Mouse (Mus musculus): ENCODE data around the gene Slc30a5.
A peak's percentile ranks its signal among the peaks of the same experiment; 100 is the strongest.

The Slc30a5 gene

GRCm38 (mm10) chr13:100832741-100833639 lies at the start of gene Slc30a5:
Gene Slc30a5 (minus strand): TSS chr13:100833427.
- peak; percentile 100 for DNase-seq (ENCODE audit: low read depth)

DNA sequence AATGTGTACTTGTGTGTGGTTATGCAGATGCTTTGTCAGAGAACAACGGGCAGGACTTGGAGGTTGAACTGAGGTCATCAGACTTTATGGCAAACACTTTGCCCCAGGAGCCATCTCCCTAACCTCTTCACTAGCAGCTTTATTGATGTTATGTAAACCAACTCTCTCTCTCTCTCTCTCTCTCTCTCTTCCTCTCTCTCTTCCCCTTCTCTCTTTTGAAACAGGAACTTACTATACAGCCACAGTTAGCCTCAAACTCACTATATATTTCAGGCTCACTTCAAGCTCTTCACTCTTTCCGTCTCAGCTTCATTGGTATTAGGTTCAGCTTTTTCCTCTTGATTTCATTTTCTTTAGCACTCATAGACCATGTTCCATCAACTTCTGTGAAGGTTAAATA lies 48.7 kb upstream of the Slc30a5 start:
- no peak for DNase-seq (ENCODE audit: low read depth)

DNA sequence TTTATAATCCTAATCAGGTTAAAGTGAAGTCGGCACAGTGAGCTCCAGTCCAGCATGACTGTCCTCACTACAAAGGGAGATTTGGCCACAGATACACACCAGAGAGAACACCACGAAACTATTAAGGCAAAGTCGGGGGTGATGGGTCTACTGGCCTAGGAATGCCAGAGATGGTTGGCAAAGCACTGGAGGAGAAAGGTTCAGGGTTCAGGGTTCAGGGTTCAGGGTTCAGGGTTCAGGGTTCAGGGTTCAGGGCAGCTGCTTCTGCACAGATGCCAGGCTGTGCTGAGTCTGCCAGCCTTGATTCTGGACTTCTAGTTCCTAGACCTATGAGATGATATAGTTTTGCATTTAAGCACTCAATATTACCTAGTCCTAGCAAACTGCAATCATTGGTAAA lies 46.6 kb upstream of the Slc30a5 start:
- no peak for DNase-seq (ENCODE audit: low read depth)

GRCm38 (mm10) chr13:100879326-100879725 lies 46.1 kb upstream of the Slc30a5 start:
- no peak for DNase-seq (ENCODE audit: low read depth)

DNA sequence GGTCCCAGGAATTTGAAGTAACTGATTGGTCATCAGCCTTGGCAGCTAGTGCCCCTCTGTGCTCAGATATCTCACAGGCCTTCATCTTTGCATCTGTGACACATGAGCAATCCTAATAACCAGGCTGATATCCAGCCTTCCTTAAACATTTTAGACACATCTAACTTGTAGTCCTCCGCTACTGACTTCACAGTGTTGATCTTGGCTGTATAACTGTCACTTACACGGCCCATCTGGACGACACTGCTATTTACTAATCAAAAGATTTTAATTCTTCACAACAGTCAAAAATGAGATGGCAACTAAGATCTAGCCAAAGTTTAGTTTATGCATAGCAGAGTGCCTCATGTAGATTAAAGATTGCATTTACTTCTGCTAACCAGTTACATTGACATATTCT lies 45.0 kb upstream of the Slc30a5 start:
- no peak for DNase-seq (ENCODE audit: low read depth)

DNA sequence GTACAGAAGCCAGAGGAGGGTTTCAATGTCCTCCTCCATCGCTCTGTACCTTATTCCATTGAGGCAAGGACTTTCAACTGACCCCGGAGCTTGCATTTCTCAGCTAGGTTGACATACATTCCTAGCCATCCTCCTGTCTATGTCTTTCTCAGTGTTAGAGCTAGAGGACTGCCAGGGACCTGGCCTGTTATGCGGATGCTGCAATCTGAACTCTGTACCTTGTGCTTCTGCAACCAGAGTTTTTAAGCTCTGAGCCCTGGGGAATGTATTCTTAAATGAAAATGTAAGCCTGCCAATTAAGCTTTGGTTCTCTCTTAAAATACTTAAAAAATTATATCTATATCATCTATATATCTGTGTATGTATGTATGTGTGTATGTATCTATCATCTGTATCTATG lies 44.5 kb upstream of the Slc30a5 start:
- DNase-seq (ENCODE audit: low read depth), result no peak

DNA sequence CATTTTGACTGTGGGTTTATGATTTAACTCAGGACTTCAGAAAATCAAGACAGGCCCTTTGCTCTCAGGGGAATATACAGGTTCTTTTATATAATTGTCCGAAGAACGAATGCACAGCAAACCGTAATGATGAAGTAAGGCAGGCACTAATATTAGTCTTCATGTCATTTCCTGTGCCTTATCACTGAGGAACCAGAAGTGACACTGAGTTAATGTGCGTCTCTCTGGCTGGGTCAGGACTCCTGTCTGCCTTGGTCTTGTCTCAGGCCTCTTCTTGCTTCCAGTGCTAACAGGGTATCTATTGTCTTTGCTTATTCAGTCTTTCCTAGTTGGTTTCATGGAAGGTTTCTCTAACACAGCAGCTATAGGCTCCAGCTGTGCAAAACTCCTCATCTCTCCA lies 41.9 kb upstream of the Slc30a5 start:
- no peak for DNase-seq (ENCODE audit: low read depth)

DNA sequence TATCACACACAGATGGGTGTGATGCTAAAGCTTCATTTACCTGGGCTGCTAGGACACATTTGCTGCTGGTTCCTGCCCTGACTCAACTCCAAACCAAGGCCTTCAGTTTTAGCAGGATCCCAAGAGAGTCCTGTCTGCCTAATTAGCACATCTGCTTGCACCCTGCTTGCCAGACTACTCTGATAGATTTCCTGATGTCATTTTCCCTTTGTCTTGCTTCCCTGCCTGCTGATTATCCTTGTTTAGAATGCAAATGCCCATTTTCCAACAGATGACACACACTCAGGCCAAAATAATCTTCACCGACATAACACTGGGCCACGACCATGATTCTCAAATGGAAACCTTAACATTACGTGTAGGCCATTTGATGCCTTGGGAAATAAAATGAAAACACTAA lies 41.4 kb upstream of the Slc30a5 start:
- no peak for DNase-seq (ENCODE audit: low read depth)

DNA sequence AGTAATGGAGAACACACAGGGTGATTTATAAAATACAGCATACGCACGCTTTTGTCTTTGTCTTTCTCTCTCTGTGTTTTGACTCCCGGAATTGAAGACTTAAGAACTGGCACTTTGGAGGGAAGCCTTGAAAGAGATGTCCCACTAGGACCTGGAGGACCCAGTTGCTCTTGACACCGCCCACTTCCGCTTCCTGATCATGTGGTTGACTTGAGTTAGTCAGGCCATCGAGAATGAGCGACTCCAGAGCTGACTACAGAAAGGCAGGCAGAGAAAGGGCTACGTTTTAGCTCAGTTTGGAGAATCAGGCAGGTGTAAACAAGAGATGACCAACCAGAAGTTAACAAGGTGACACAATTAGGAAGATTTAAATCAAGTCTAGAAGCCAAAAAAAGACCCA lies 40.3 kb upstream of the Slc30a5 start:
- no peak for DNase-seq (ENCODE audit: low read depth)

DNA sequence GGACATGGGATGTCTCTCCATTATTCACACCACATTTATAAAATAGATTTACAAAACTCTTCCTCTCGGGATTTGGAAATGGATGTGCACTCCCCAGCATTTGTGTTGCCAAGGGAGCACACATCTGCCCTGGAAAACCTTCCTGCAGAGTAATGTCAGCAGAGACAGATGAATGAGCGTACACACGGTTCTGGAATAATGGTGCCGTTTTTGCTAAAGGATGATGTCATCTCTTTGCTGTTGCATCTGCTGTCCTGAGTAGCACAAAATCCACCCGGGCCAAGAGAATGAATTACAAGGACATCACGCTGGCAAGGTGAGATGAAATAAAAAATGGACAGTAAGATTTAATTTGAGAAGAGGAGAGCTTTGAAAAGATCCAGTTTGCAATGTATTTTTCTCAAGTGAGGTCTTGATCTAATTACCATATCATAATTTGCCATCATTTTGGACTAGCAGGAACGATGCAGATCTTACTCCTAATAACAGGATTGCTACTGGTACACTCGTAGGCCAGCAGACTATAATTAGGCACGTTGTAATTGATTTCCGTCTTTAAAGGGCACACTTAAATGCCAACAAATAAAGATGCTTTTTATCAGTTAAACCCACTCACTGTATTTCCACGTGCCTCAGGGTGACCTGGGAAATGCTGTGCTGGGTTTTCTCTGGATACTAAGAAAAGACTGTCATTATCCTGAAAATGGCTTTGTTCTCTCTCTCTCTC lies 38.4 kb upstream of the Slc30a5 start:
- DNase-seq (ENCODE audit: low read depth), result no peak

GRCm38 (mm10) chr13:100869813-100870212 lies 36.6 kb upstream of the Slc30a5 start:
- no peak for DNase-seq (ENCODE audit: low read depth)

DNA sequence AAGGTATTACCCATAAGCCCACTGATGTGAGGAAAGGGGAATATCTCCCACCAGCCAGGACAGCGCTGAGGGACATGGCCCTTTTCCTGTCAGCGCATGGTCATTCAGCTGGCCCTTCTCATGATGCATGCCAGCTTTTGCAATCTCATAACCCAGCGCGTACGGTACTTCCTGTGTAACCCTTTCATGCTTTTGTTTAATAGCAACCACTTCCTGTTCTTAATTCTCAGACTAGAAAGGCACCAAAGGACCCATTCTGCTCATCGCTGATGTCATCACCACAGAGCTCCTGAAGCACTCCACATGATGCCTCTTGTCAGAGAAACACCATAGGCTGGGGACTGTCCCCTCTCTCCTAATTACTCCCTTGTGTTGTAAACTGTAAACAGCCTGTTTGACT lies 33.1 kb upstream of the Slc30a5 start:
- no peak for DNase-seq (ENCODE audit: low read depth)

GRCm38 (mm10) chr13:100865744-100866143 lies 32.5 kb upstream of the Slc30a5 start:
- no peak for DNase-seq (ENCODE audit: low read depth)

- peak; percentile 44 for DNase-seq (ENCODE audit: low read depth)
Observed at GRCm38 (mm10) chr13:100863914-100864313, 30.7 kb upstream of the Slc30a5 start.

- DNase-seq (ENCODE audit: low read depth), result no peak
Observed at GRCm38 (mm10) chr13:100859117-100859516, 25.9 kb upstream of the Slc30a5 start.

- peak; percentile 66 for DNase-seq (ENCODE audit: low read depth)
Observed at GRCm38 (mm10) chr13:100854174-100854573, 20.9 kb upstream of the Slc30a5 start.

GRCm38 (mm10) chr13:100853120-100853519 lies 19.9 kb upstream of the Slc30a5 start:
- no peak for DNase-seq (ENCODE audit: low read depth)

DNA sequence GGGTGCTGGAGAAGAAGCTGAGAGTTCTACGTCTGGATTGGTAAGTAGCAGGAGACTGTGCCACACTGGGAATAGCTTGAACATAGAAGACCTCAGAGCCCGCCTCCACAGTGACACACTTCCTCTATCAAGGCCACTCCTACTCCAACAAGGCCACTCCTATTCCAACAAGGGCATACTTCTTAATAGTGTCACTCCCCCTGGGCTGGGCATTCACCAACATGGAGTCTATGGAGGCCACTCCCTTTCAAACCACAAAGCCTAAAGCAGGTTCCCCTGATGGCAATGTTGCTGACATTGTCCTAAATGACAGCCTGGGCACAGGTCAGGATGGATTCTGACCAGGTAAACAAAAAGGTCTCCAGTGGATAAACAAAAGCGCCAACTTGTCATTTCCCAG lies 15.9 kb upstream of the Slc30a5 start:
- DNase-seq (ENCODE audit: low read depth), result no peak

GRCm38 (mm10) chr13:100846891-100847579 lies 13.8 kb upstream of the Slc30a5 start:
- no peak for DNase-seq (ENCODE audit: low read depth)

GRCm38 (mm10) chr13:100846254-100846653 lies 13.0 kb upstream of the Slc30a5 start:
- DNase-seq (ENCODE audit: low read depth), result no peak

DNA sequence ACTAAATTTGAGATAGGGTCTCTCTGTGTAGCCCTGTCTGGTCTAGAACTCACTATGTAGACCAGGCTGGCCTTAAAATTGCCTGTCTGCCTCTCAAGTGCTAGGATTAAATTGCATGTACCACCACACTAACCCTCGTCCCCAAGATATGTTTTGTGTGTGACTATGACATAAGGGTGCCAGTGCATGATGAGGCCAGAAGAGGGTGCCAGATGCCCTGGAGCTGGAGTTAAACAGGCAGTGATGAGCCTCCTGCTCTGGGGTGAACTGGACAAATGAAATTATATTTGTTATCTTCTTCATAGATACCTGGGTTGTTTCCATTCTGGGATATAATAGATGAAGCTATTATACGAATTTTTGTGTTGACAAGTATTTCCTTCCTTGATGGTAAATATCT lies 10.7 kb upstream of the Slc30a5 start:
- DNase-seq (ENCODE audit: low read depth), result peak; percentile 38

DNA sequence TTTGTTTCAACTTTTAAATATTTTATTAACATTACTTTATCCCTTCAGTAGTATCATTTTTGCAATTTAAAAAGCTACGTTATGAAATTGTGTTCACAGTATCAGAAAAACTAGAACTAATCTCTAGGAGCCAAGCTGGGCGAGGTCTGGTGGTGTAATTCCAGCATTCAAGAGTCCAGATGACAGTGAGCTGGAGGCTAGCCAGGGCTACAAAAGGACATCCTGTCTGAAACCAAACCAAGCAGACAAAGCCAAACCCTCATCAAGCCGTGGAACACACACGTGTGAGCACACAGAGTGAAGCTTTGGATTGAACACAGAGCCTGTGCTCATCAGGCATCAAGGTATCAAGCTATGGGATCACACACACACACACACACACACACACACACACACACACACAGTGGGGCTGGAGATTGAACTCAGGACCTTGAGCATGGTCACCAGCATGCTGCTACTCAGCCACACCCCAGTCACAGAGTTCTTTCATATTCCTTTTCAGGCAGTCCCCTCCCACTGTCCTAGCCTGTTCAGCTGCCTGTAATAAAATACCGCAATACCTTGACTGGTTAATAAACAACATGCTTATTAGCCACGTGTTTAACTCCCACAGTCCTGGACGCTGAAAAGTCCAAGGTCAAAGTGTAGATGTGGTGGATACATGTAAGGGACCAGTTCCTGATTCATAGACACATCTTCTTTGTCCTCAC lies 9.9 kb upstream of the Slc30a5 start:
- no peak for DNase-seq (ENCODE audit: low read depth)
